Mouse (Mus musculus) liver, postnatal 0 days (tissue): ENCODE measurements around the gene Hist1h4h. TPM values are rescaled to one million over a fixed set of nuclear protein-coding genes. Genes with fewer than 3 reads are reported as not detected.
A peak's percentile ranks its signal among the peaks of the same experiment; 100 is the strongest.

Experiments
- ATAC-seq: fragments of 200-750 bp; cut with Nextera tagmentation; 2 replicates; pipeline ENCODE4 v1.8.0; 2017; ENCODE audit warnings: mild to moderate bottlenecking, moderate library complexity
- DNase-seq: peaks from one replicate; pipeline ENCODE4 v3.0.0-alpha.2; 2016
- H3K27ac ChIP-seq: fragments of 300-500 bp; sonication (generic); 2 replicates; pipeline ENCODE4 v1.5.1; 2014; ENCODE audit warnings: antibody characterized with exemption, moderate library complexity, mild to moderate bottlenecking, low read depth
- H3K27me3 ChIP-seq: fragments of 300-500 bp; sonication (generic); 2 replicates; pipeline ENCODE4 v1.6.1; 2014; ENCODE audit warnings: low read length, control low read depth, mixed read lengths; ENCODE audit not compliant: insufficient read depth
- H3K36me3 ChIP-seq: fragments of 300-500 bp; sonication (generic); replicated peaks from 2 replicates; pipeline ENCODE4 v1.6.1; 2014; ENCODE audit warnings: mild to moderate bottlenecking, control low read depth, low read length, moderate library complexity, mixed read lengths; ENCODE audit not compliant: insufficient read depth
- H3K4me1 ChIP-seq: fragments of 300-500 bp; sonication (generic); 2 replicates; pipeline ENCODE4 v1.6.1; 2014; ENCODE audit warnings: antibody characterized with exemption, mild to moderate bottlenecking, control low read depth; ENCODE audit not compliant: insufficient read depth
- H3K4me2 ChIP-seq: fragments of 300-500 bp; sonication (generic); 2 replicates; pipeline ENCODE4 v1.6.1; 2014; ENCODE audit warnings: low read depth, mild to moderate bottlenecking, low read length, moderate library complexity, mixed read lengths
- H3K4me3 ChIP-seq: fragments of 300-500 bp; sonication (generic); 2 replicates; pipeline ENCODE4 v1.5.1; 2014; ENCODE audit warnings: low read depth, low read length
- H3K9ac ChIP-seq: fragments of 300-500 bp; sonication (generic); replicated peaks from 2 replicates; pipeline ENCODE4 v1.6.1; 2014; ENCODE audit warnings: mild to moderate bottlenecking, moderate library complexity
- H3K9me3 ChIP-seq: fragments of 300-500 bp; sonication (generic); 2 replicates; pipeline ENCODE4 v1.6.1; 2016; ENCODE audit warnings: mild to moderate bottlenecking, control low read depth, low read length, mixed read lengths
- CTCF ChIP-seq: sonication (generic); IDR thresholded peaks from 2 replicates; pipeline ENCODE4 v1.5.1; 2016; ENCODE audit warnings: antibody characterized with exemption, low read depth
- EP300 ChIP-seq: IDR thresholded peaks from 2 replicates; pipeline ENCODE4 v1.6.1; 2016; ENCODE audit warnings: antibody characterized with exemption, low read depth, mild to moderate bottlenecking
- WGBS: fragments of 180-500 bp; shearing (Covaris S2); extraction: QIAGEN DNeasy Blood & Tissue Kit; methylation state at CpG from one replicate; pipeline ENCODE4 v1.1.7; 2014; ENCODE audit not compliant: insufficient replicate concordance; 5-methylcytosine and 5-hydroxymethylcytosine counted together
- polyA plus RNA-seq: library from polyadenylated mRNA; unstranded; fragments of >200 nt; fragmentation: Nextera tagmentation; extraction: Ambion mirVana; gene quantifications from 2 replicates; pipeline ENCODE4 v1.2.1, GENCODE M21; 2015

The Hist1h4h gene
- polyA plus RNA-seq, 1 experiment from 2014 or later = 7.2 TPM

GRCm38 (mm10) chr13:23523976-23524375 lies 6.9 kb upstream of the Hist1h4h start:
- Histone ChIP-seq H3K9me3 (no peaks in the 10 kb centered on the region), H3K27ac (no peak overlapping the region), H3K9ac (no peak overlapping the region), H3K4me1 (peaks cover 12% of the 10 kb centered on the region), H3K36me3 (no peaks in the 10 kb centered on the region), H3K27me3 (no peaks in the 10 kb centered on the region), H3K4me2 (no peak overlapping the region), H3K4me3 (no peak overlapping the region)
- WGBS = 54% methylated on average over 5 of the region's 5 CpGs
- DNase-seq (no peak), ATAC-seq (no peak)
- no peak for TF ChIP-seq CTCF
- TF ChIP-seq EP300 = no peak

- peak; percentile 89 for DNase-seq
- H3K4me2 ChIP-seq = no peak overlapping the region
- ATAC-seq = peak; percentile 41
- no peaks in the 10 kb centered on the region for H3K36me3 ChIP-seq
- no peaks in the 10 kb centered on the region for H3K9me3 ChIP-seq
- no peaks in the 10 kb centered on the region for H3K27me3 ChIP-seq
- H3K4me1 ChIP-seq = peaks cover 9% of the 10 kb centered on the region
- WGBS = 13% methylated on average over 5 of the region's 5 CpGs
- H3K4me3 ChIP-seq = no peak overlapping the region
- H3K9ac ChIP-seq = no peak overlapping the region
- TF ChIP-seq EP300 (no peak), CTCF (peak; percentile 95)
- H3K27ac ChIP-seq = no peak overlapping the region
Measured at GRCm38 (mm10) chr13:23524654-23525053, 6.2 kb upstream of the Hist1h4h start.

- 3% methylated on average over 10 of the region's 10 CpGs for WGBS
- ATAC-seq (no peak), DNase-seq (peak; percentile 25)
- H3K4me2 ChIP-seq = peak overlapping the region; percentile 73
- no peak for TF ChIP-seq CTCF
- TF ChIP-seq EP300 = no peak
- H3K4me3 ChIP-seq = peak overlapping the region; percentile 44
- no peaks in the 10 kb centered on the region for H3K9me3 ChIP-seq
- H3K27ac ChIP-seq = no peak overlapping the region
- peaks cover 12% of the 10 kb centered on the region for H3K4me1 ChIP-seq
- no peaks in the 10 kb centered on the region for H3K27me3 ChIP-seq
- H3K36me3 ChIP-seq = no peaks in the 10 kb centered on the region
- peak overlapping the region; percentile 12; the same call in 1 of the 2 replicates for H3K9ac ChIP-seq
Measured at GRCm38 (mm10) chr13:23525901-23526300, 4.9 kb upstream of the Hist1h4h start.

- peaks cover 12% of the 10 kb centered on the region for H3K4me1 ChIP-seq
Measured at GRCm38 (mm10) chr13:23526312-23526711, 4.5 kb upstream of the Hist1h4h start.

GRCm38 (mm10) chr13:23529005-23529404 lies 1.8 kb upstream of the Hist1h4h start:
- ATAC-seq (no peak), DNase-seq (no peak)
- Histone ChIP-seq H3K4me1 (peaks cover 21% of the 10 kb centered on the region), H3K27ac (no peak overlapping the region), H3K27me3 (no peaks in the 10 kb centered on the region), H3K9me3 (no peaks in the 10 kb centered on the region), H3K4me2 (no peak overlapping the region), H3K9ac (no peak overlapping the region), H3K36me3 (no peaks in the 10 kb centered on the region), H3K4me3 (no peak overlapping the region)
- no peak for TF ChIP-seq EP300
- WGBS = 81% methylated on average over 5 of the region's 5 CpGs

More at GRCm38 (mm10) chr13:23526312-23526711, 4.5 kb upstream of the Hist1h4h start:
- TF ChIP-seq CTCF (no peak), EP300 (0 out of 2 replicates have a peak, but pooled peaks have one; percentile 16)
- H3K36me3 ChIP-seq = no peaks in the 10 kb centered on the region
- WGBS = under 1% methylated on average over 17 of the region's 17 CpGs
- DNase-seq (peak; percentile 91), ATAC-seq (no peak)
- peak overlapping the region; percentile 42 for H3K9ac ChIP-seq
- peak overlapping the region; percentile 73 for H3K4me2 ChIP-seq
- H3K27me3 ChIP-seq = no peaks in the 10 kb centered on the region
- H3K27ac ChIP-seq = no peak overlapping the region
- no peaks in the 10 kb centered on the region for H3K9me3 ChIP-seq
- peak overlapping the region; percentile 44 for H3K4me3 ChIP-seq

GRCm38 (mm10) chr13:23529480-23530165 lies 1.2 kb upstream of the Hist1h4h start:
- peak overlapping the region; percentile 66 for H3K4me3 ChIP-seq
- H3K27ac ChIP-seq = peak overlapping the region; percentile 99; the same call in 1 of the 2 replicates

More at GRCm38 (mm10) chr13:23529480-23530165, 1.2 kb upstream of the Hist1h4h start:
- TF ChIP-seq CTCF = no peak
- TF ChIP-seq EP300 = no peak
- peaks cover 25% of the 10 kb centered on the region for H3K4me1 ChIP-seq
- peak overlapping the region; percentile 80 for H3K4me2 ChIP-seq
- ATAC-seq (no peak), DNase-seq (no peak)
- peak overlapping the region; percentile 87 for H3K9ac ChIP-seq
- H3K27me3 ChIP-seq = no peaks in the 10 kb centered on the region
- 28% methylated on average over 2 of the region's 2 CpGs for WGBS
- no peaks in the 10 kb centered on the region for H3K36me3 ChIP-seq
- no peaks in the 10 kb centered on the region for H3K9me3 ChIP-seq
